Mouse (Mus musculus) small intestine, adult 2 months (tissue): ENCODE data around the gene Fam187b.

Experiments used
- CTCF ChIP-seq: fragments of 200-500 bp; IDR thresholded peaks from 2 replicates; pipeline ENCODE4 v1.5.1; 2012; ENCODE audit warnings: low read depth, mild to moderate bottlenecking, control low read depth, inconsistent platforms, low read length, moderate library complexity, mixed read lengths; ENCODE audit not compliant: insufficient replicate concordance, insufficient read length; ENCODE audit errors: extremely low read depth
- POLR2A ChIP-seq: fragments of 200-500 bp; IDR thresholded peaks from 2 replicates; pipeline ENCODE4 v1.6.1; 2012; ENCODE audit warnings: low read depth, mild to moderate bottlenecking, control low read depth, inconsistent platforms, low read length, moderate library complexity

- TF ChIP-seq CTCF (no peak), POLR2A (no peak)
Measured at GRCm38 (mm10) chr7:31008889-31009288, 35.3 kb downstream of the Fam187b start.
